22 mouse cellular contexts compared by ENCODE assay signal in the genomic region with DNA sequence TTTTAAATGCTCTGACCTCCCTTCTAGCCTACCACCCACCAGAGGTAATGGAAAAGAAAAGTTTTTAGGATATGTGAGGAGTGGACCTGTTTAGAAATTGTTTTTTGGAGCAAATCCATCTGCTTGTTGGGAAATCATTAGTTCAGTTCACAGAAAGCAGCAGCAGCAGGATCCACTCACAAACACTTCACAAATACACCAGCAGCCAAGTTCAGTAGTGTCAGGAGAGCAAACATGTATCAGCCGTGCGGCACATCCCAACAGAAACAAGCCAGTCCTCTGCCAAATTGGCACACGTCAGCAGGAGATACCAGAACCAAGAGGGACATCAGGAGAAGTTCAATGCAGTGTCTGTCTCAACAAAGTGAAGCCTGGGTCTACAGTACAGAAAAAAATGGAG.
"Had no signal": no experiment of that assay in that cellular context is flagged by ENCODE, and none has a peak within 500 bp of the region (broad histone marks: within the 10 kb centered on the region; RNA-seq: fewer than 3 reads in every experiment).

No protein-coding gene starts in this region.

- DNase-seq: kidney, adult 11 months; kidney, adult 8-10 months; kidney, postnatal 10 days; kidney, postnatal 36 days; layer of hippocampus, postnatal 36 days; left cerebral cortex, postnatal 4 days; retina, postnatal 1 day; thymus, adult 2 months; thymus, postnatal 14 days; thymus, postnatal 4 days had no signal

- H3K4me3 ChIP-seq: intestine, embryonic 15.5 days; kidney, embryonic 15.5 days; left cerebral cortex, adult 2 months; limb, embryonic 12.5 days; limb, embryonic 15.5 days; liver, embryonic 12.5 days; liver, embryonic 15.5 days; midbrain, embryonic 13.5 days; myocyte; neural tube, embryonic 13.5 days had no signal

- H3K9me3 ChIP-seq: intestine, embryonic 15.5 days; kidney, embryonic 15.5 days; limb, embryonic 12.5 days; limb, embryonic 15.5 days; liver, embryonic 12.5 days; liver, embryonic 15.5 days; midbrain, embryonic 13.5 days; neural tube, embryonic 13.5 days had no signal

- H3K4me1 ChIP-seq: intestine, embryonic 15.5 days; kidney, embryonic 15.5 days; limb, embryonic 12.5 days; limb, embryonic 15.5 days; liver, embryonic 12.5 days; liver, embryonic 15.5 days; midbrain, embryonic 13.5 days; neural tube, embryonic 13.5 days had no signal

- H3K4me2 ChIP-seq: intestine, embryonic 15.5 days; kidney, embryonic 15.5 days; limb, embryonic 12.5 days; limb, embryonic 15.5 days; liver, embryonic 12.5 days; liver, embryonic 15.5 days; midbrain, embryonic 13.5 days; neural tube, embryonic 13.5 days had no signal

- H3K36me3 ChIP-seq: intestine, embryonic 15.5 days; kidney, embryonic 15.5 days; limb, embryonic 12.5 days; limb, embryonic 15.5 days; liver, embryonic 12.5 days; liver, embryonic 15.5 days; midbrain, embryonic 13.5 days; neural tube, embryonic 13.5 days had no signal

- H3K27ac ChIP-seq: intestine, embryonic 15.5 days; kidney, embryonic 15.5 days; left cerebral cortex, adult 2 months; limb, embryonic 12.5 days; limb, embryonic 15.5 days; liver, embryonic 12.5 days; liver, embryonic 15.5 days; macrophage; midbrain, embryonic 13.5 days; neural tube, embryonic 13.5 days had no signal

- H3K27me3 ChIP-seq: intestine, embryonic 15.5 days; kidney, embryonic 15.5 days; limb, embryonic 12.5 days; limb, embryonic 15.5 days; liver, embryonic 12.5 days; liver, embryonic 15.5 days; midbrain, embryonic 13.5 days; neural tube, embryonic 13.5 days had no signal

- H3K9ac ChIP-seq: intestine, embryonic 15.5 days; kidney, embryonic 15.5 days; limb, embryonic 12.5 days; limb, embryonic 15.5 days; liver, embryonic 12.5 days; liver, embryonic 15.5 days; midbrain, embryonic 13.5 days; neural tube, embryonic 13.5 days had no signal

- ATAC-seq: intestine, embryonic 15.5 days; liver, embryonic 12.5 days; midbrain, embryonic 13.5 days; midbrain, embryonic 16.5 days had no signal
